Mouse (Mus musculus) heart, embryonic 14.5 days (tissue): ENCODE data around the gene Setd3. TPM values are rescaled to one million over a fixed set of nuclear protein-coding genes. Genes with fewer than 3 reads are reported as not detected.
A peak's percentile ranks its signal among the peaks of the same experiment; 100 is the strongest.

ENCODE experiments used
- ATAC-seq: fragments of 200-750 bp; cut with Nextera tagmentation; 2 replicates; pipeline ENCODE4 v1.8.0; 2017; ENCODE audit warnings: low read depth, moderate TSS enrichment; ENCODE audit not compliant: insufficient number of reproducible peaks, insufficient read depth, low FRiP score
- H3K27ac ChIP-seq, 2 experiments: fragments of 200-500 bp in 1 of 2; fragments of 300-500 bp in 1 of 2; sonication (generic) in 1 of 2; replicated peaks in 1 of 2; 2 replicates each; pipeline ENCODE4 v1.5.1; 2012 to 2014; ENCODE audit warnings: low read depth in 2 of 2, low read length in 2 of 2, control low read depth in 1 of 2, mild to moderate bottlenecking in 1 of 2, mixed read lengths in 1 of 2; ENCODE audit not compliant: control insufficient read depth in 1 of 2, insufficient read depth in 1 of 2
- H3K27me3 ChIP-seq: fragments of 300-500 bp; sonication (generic); 2 replicates; pipeline ENCODE4 v1.6.1; 2014; ENCODE audit warnings: mild to moderate bottlenecking, low read length, control low read depth; ENCODE audit not compliant: control insufficient read depth, insufficient read depth
- H3K36me3 ChIP-seq: fragments of 300-500 bp; sonication (generic); 2 replicates; pipeline ENCODE4 v1.6.1; 2014; ENCODE audit warnings: mild to moderate bottlenecking, control low read depth, low read length, mixed read lengths; ENCODE audit not compliant: control insufficient read depth, insufficient read depth
- H3K4me1 ChIP-seq, 2 experiments: fragments of 200-500 bp in 1 of 2; fragments of 300-500 bp in 1 of 2; sonication (generic) in 1 of 2; 2 replicates each; pipeline ENCODE4 v1.6.1; 2012 to 2014; ENCODE audit warnings: low read length in 2 of 2, control low read depth in 1 of 2, mixed read lengths in 1 of 2; ENCODE audit not compliant: control insufficient read depth in 2 of 2, insufficient read depth in 2 of 2
- H3K4me2 ChIP-seq: fragments of 300-500 bp; sonication (generic); 2 replicates; pipeline ENCODE4 v1.6.1; 2014; ENCODE audit warnings: mild to moderate bottlenecking, low read length
- H3K4me3 ChIP-seq, 2 experiments: fragments of 200-500 bp in 1 of 2; fragments of 300-500 bp in 1 of 2; sonication (generic) in 1 of 2; 2 replicates each; pipeline ENCODE4 v1.5.1; 2012 to 2014; ENCODE audit warnings: low read length in 2 of 2, mild to moderate bottlenecking in 2 of 2, control low read depth in 1 of 2, low read depth in 1 of 2, moderate library complexity in 1 of 2; ENCODE audit not compliant: control insufficient read depth in 1 of 2, insufficient read depth in 1 of 2
- H3K9ac ChIP-seq: fragments of 300-500 bp; sonication (generic); 2 replicates; pipeline ENCODE4 v1.6.1; 2014; ENCODE audit warnings: mild to moderate bottlenecking, low read length
- H3K9me3 ChIP-seq: fragments of 300-500 bp; sonication (generic); 2 replicates; pipeline ENCODE4 v1.6.1; 2016; ENCODE audit warnings: low read length, control low read depth; ENCODE audit not compliant: control insufficient read depth
- WGBS: fragments of 180-500 bp; shearing (Covaris S2); extraction: QIAGEN DNeasy Blood & Tissue Kit; methylation state at CpG from one replicate; pipeline ENCODE4 v1.1.7; 2014; 5-methylcytosine and 5-hydroxymethylcytosine counted together
- polyA plus RNA-seq: library from polyadenylated mRNA; unstranded; fragments of >200 nt; fragmentation: Nextera tagmentation; extraction: Ambion mirVana; gene quantifications from 2 replicates; pipeline ENCODE4 v1.2.1, GENCODE M21; 2014

Gene Setd3
- polyA plus RNA-seq, 1 experiment from 2014 or later, result 68.2 TPM

- H3K27me3 ChIP-seq, result no peaks in the 10 kb centered on the region
- H3K9me3 ChIP-seq, result no peaks in the 10 kb centered on the region
- no peak for ATAC-seq
- WGBS, result 72% methylated on average over 12 of the region's 12 CpGs
- no peak overlapping the region for H3K27ac ChIP-seq
- H3K4me3 ChIP-seq, result no peak overlapping the region
- H3K4me1 ChIP-seq, result peaks cover 35 to 58% of the 10 kb centered on the region in 2 experiments
- H3K4me2 ChIP-seq, result no peak overlapping the region
- no peak overlapping the region for H3K9ac ChIP-seq
- H3K36me3 ChIP-seq, result no peaks in the 10 kb centered on the region
Observed at GRCm38 (mm10) chr12:108220621-108221020, 41.5 kb upstream of the Setd3 start.

- no peaks in the 10 kb centered on the region for H3K9me3 ChIP-seq
- WGBS, result 77% methylated on average over 21 of the region's 21 CpGs
- 0 out of 2 replicates have a peak overlapping the region, but pooled peaks have one; percentile 4 for H3K9ac ChIP-seq
- H3K27me3 ChIP-seq, result no peaks in the 10 kb centered on the region
- H3K36me3 ChIP-seq, result no peaks in the 10 kb centered on the region
- no peak overlapping the region for H3K4me3 ChIP-seq
- H3K4me2 ChIP-seq, result no peak overlapping the region
- H3K4me1 ChIP-seq, result peaks cover 33 to 56% of the 10 kb centered on the region in 2 experiments
- no peak overlapping the region; a peak in 1 of 4 replicates for H3K27ac ChIP-seq
- ATAC-seq, result no peak
Observed at GRCm38 (mm10) chr12:108219825-108220616, 40.9 kb upstream of the Setd3 start.

GRCm38 (mm10) chr12:108219163-108219562 is 40.0 kb upstream of the Setd3 start:
- 0 out of 2 replicates have a peak overlapping the region, but pooled peaks have one; percentile 4 for H3K9ac ChIP-seq
- 62% methylated on average over 15 of the region's 15 CpGs for WGBS
- H3K36me3 ChIP-seq, result no peaks in the 10 kb centered on the region
- H3K27me3 ChIP-seq, result no peaks in the 10 kb centered on the region
- H3K4me1 ChIP-seq, result peaks cover 34 to 56% of the 10 kb centered on the region in 2 experiments
- no peak overlapping the region for H3K4me2 ChIP-seq
- H3K27ac ChIP-seq, result 0 out of 4 replicates have a peak overlapping the region, but pooled peaks of 1 of the 2 experiments have one; percentile 16
- ATAC-seq, result no peak
- no peak overlapping the region for H3K4me3 ChIP-seq
- H3K9me3 ChIP-seq, result no peaks in the 10 kb centered on the region

- Histone ChIP-seq H3K4me3 (no peak overlapping the region), H3K36me3 (no peaks in the 10 kb centered on the region), H3K4me2 (no peak overlapping the region), H3K27ac (no peak overlapping the region), H3K9ac (no peak overlapping the region), H3K9me3 (no peaks in the 10 kb centered on the region), H3K4me1 (peaks cover 44 to 62% of the 10 kb centered on the region in 2 experiments), H3K27me3 (no peaks in the 10 kb centered on the region)
- 66% methylated on average over 5 of the region's 5 CpGs for WGBS
- no peak for ATAC-seq
Observed at GRCm38 (mm10) chr12:108217572-108217971, 38.5 kb upstream of the Setd3 start.

- no peaks in the 10 kb centered on the region for H3K36me3 ChIP-seq
- no peak overlapping the region for H3K27ac ChIP-seq
- no peak overlapping the region for H3K4me3 ChIP-seq
- no peak overlapping the region for H3K9ac ChIP-seq
- no peaks in the 10 kb centered on the region for H3K9me3 ChIP-seq
- ATAC-seq, result no peak
- peaks cover 49 to 70% of the 10 kb centered on the region in 2 experiments for H3K4me1 ChIP-seq
- 81% methylated on average over 11 of the region's 11 CpGs for WGBS
- H3K27me3 ChIP-seq, result no peaks in the 10 kb centered on the region
- H3K4me2 ChIP-seq, result no peak overlapping the region
Observed at GRCm38 (mm10) chr12:108216611-108217370, 37.7 kb upstream of the Setd3 start.

- Histone ChIP-seq H3K27ac (no peak overlapping the region), H3K4me3 (no peak overlapping the region), H3K9ac (no peak overlapping the region), H3K27me3 (no peaks in the 10 kb centered on the region), H3K4me2 (no peak overlapping the region), H3K4me1 (peaks cover 39 to 57% of the 10 kb centered on the region in 2 experiments), H3K36me3 (no peaks in the 10 kb centered on the region), H3K9me3 (no peaks in the 10 kb centered on the region)
- 35% methylated on average over 8 of the region's 8 CpGs for WGBS
- no peak for ATAC-seq
Observed at GRCm38 (mm10) chr12:108215090-108215489, 36.0 kb upstream of the Setd3 start.

GRCm38 (mm10) chr12:108213090-108214041 is 34.3 kb upstream of the Setd3 start:
- no peaks in the 10 kb centered on the region for H3K27me3 ChIP-seq
- ATAC-seq, result no peak
- no peak overlapping the region for H3K4me2 ChIP-seq
- no peak overlapping the region for H3K4me3 ChIP-seq
- H3K9ac ChIP-seq, result no peak overlapping the region
- no peaks in the 10 kb centered on the region for H3K36me3 ChIP-seq
- H3K9me3 ChIP-seq, result no peaks in the 10 kb centered on the region
- H3K27ac ChIP-seq, result no peak overlapping the region
- WGBS, result 37% methylated on average over 18 of the region's 18 CpGs
- H3K4me1 ChIP-seq, result peaks cover 38 to 48% of the 10 kb centered on the region in 2 experiments
